Comparison of ENCODE assay signal across 22 mouse cellular contexts in genomic region chr2:54237192-54237591, GRCm38 (mm10).
DNase-seq lines count a peak whose midpoint lies in the region; ATAC-seq and TF ChIP-seq lines count a peak whose summit lies in the region.
"Had no signal": no experiment of that assay in that cellular context is flagged by ENCODE, and none has a peak within 500 bp of the region (broad histone marks: within the 10 kb centered on the region; RNA-seq: fewer than 3 reads in every experiment).

No protein-coding gene starts in this region.

- H3K27ac ChIP-seq in intestine, embryonic 14.5 days (ENCODE audit: low read depth): no peak overlapping the region
- no peak overlapping the region for H3K27ac ChIP-seq in intestine, embryonic 15.5 days
- H3K27ac ChIP-seq in intestine, postnatal 0 days (ENCODE audit: low read depth, low read length): no peak overlapping the region
- H3K27ac ChIP-seq in thymus, adult 2 months (ENCODE audit: control insufficient read depth, insufficient read depth, low read length): no peak overlapping the region
- H3K27ac ChIP-seq: embryonic facial prominence, embryonic 13.5 days; embryonic facial prominence, embryonic 15.5 days; forebrain, embryonic 10.5 days; forebrain, embryonic 12.5 days had no signal

- no peak overlapping the region for H3K4me3 ChIP-seq in intestine, embryonic 14.5 days (ENCODE audit: low read depth, low read length)
- H3K4me3 ChIP-seq in intestine, embryonic 15.5 days (replicated peaks): no peak overlapping the region
- no peak overlapping the region for H3K4me3 ChIP-seq in intestine, postnatal 0 days (ENCODE audit: low read depth, low read length)
- no peak overlapping the region for H3K4me3 ChIP-seq in thymus, adult 2 months (ENCODE audit: control insufficient read depth, insufficient read depth, low read length)
- H3K4me3 ChIP-seq: embryonic facial prominence, embryonic 13.5 days; embryonic facial prominence, embryonic 15.5 days; erythroblast, embryonic 14.5 days; forebrain, embryonic 10.5 days; forebrain, embryonic 12.5 days had no signal

- peak; percentile 94 for ATAC-seq in intestine, embryonic 14.5 days (replicated peaks; ENCODE audit: low FRiP score, low TSS enrichment, low read depth)
- ATAC-seq in intestine, embryonic 15.5 days: peak; percentile 98
- peak; percentile 98 for ATAC-seq in intestine, postnatal 0 days
- ATAC-seq: forebrain, embryonic 14.5 days had no signal

- no peak overlapping the region for H3K9ac ChIP-seq in intestine, embryonic 14.5 days (ENCODE audit: low read length)
- no peak overlapping the region for H3K9ac ChIP-seq in intestine, embryonic 15.5 days
- H3K9ac ChIP-seq in intestine, postnatal 0 days (ENCODE audit: low read depth, low read length): no peak overlapping the region
- H3K9ac ChIP-seq: embryonic facial prominence, embryonic 13.5 days; embryonic facial prominence, embryonic 15.5 days; forebrain, embryonic 12.5 days had no signal

- WGBS in intestine, embryonic 14.5 days: 46% methylated on average over 1 of the region's 1 CpGs
- 38% methylated on average over 1 of the region's 1 CpGs for WGBS in intestine, embryonic 15.5 days
- WGBS in intestine, postnatal 0 days: 41% methylated on average over 1 of the region's 1 CpGs
- 69% methylated on average over 1 of the region's 1 CpGs for WGBS in thymus, adult 2 months

- DNase-seq in intestine, embryonic 14.5 days (ENCODE audit: low spot score): no peak
- DNase-seq in spleen, postnatal 14 days (ENCODE audit: low spot score in 2 of 2): no peak
- no peak for DNase-seq in thymus, adult 2 months
- DNase-seq in layer of hippocampus, adult 9-10 months (ENCODE audit: low spot score): no peak
- DNase-seq: adrenal gland, adult 2 months; adrenal gland, postnatal 10 days; adrenal gland, postnatal 25 days; cerebellum, adult 11 months; cerebellum, adult 18-20 months; cerebellum, adult 8-10 months; cerebellum, adult 9-11 months; cerebellum, postnatal 14 days; cerebellum, postnatal 36 days; embryo, embryonic 11 days had no signal

- no peaks in the 10 kb centered on the region for H3K4me1 ChIP-seq in intestine, embryonic 14.5 days (replicated peaks; ENCODE audit: control insufficient read depth, insufficient read depth, low read length)
- no peaks in the 10 kb centered on the region for H3K4me1 ChIP-seq in intestine, embryonic 15.5 days (replicated peaks)
- no peaks in the 10 kb centered on the region for H3K4me1 ChIP-seq in intestine, postnatal 0 days (replicated peaks; ENCODE audit: control insufficient read depth, insufficient read depth, low read length)
- H3K4me1 ChIP-seq in thymus, adult 2 months (replicated peaks; ENCODE audit: control insufficient read depth, insufficient read depth, low read length): no peaks in the 10 kb centered on the region
- H3K4me1 ChIP-seq: embryonic facial prominence, embryonic 13.5 days; embryonic facial prominence, embryonic 15.5 days; forebrain, embryonic 10.5 days; forebrain, embryonic 12.5 days had no signal

- no peaks in the 10 kb centered on the region for H3K36me3 ChIP-seq in intestine, embryonic 14.5 days (ENCODE audit: control insufficient read depth, insufficient read depth, low read length)
- H3K36me3 ChIP-seq in intestine, embryonic 15.5 days: no peaks in the 10 kb centered on the region
- no peaks in the 10 kb centered on the region for H3K36me3 ChIP-seq in intestine, postnatal 0 days (ENCODE audit: control insufficient read depth, insufficient read depth)
- no peaks in the 10 kb centered on the region for H3K36me3 ChIP-seq in thymus, adult 2 months (ENCODE audit: control insufficient read depth, insufficient read depth, low read length)
- H3K36me3 ChIP-seq: embryonic facial prominence, embryonic 13.5 days; embryonic facial prominence, embryonic 15.5 days; forebrain, embryonic 10.5 days; forebrain, embryonic 12.5 days had no signal

- no peak for TF ChIP-seq POLR2A in thymus, adult 2 months (IDR thresholded peaks at IDR 0.05; ENCODE audit: control insufficient read depth, extremely low read depth, insufficient read depth, low read length, poor library complexity)

- TF ChIP-seq CTCF in intestine, postnatal 0 days (IDR thresholded peaks at IDR 0.05; ENCODE audit: low read depth): no peak
- TF ChIP-seq CTCF in thymus, adult 2 months (IDR thresholded peaks at IDR 0.05; ENCODE audit: borderline replicate concordance, control insufficient read depth, extremely low read depth, insufficient read depth, low read length, poor library complexity): no peak

- H3K27me3 ChIP-seq in intestine, embryonic 14.5 days (replicated peaks; ENCODE audit: control insufficient read depth, insufficient read depth, low read length): no peaks in the 10 kb centered on the region
- no peaks in the 10 kb centered on the region for H3K27me3 ChIP-seq in intestine, embryonic 15.5 days (replicated peaks)
- no peaks in the 10 kb centered on the region for H3K27me3 ChIP-seq in intestine, postnatal 0 days (replicated peaks; ENCODE audit: control insufficient read depth, insufficient read depth, low read length)
- no peaks in the 10 kb centered on the region for H3K27me3 ChIP-seq in thymus, adult 2 months (ENCODE audit: control insufficient read depth, insufficient read depth, low read length)
- H3K27me3 ChIP-seq: embryonic facial prominence, embryonic 13.5 days; embryonic facial prominence, embryonic 15.5 days; forebrain, embryonic 12.5 days had no signal

- no peaks in the 10 kb centered on the region for H3K9me3 ChIP-seq in intestine, embryonic 14.5 days (ENCODE audit: control insufficient read depth, low read length)
- H3K9me3 ChIP-seq in intestine, embryonic 15.5 days: no peaks in the 10 kb centered on the region
- H3K9me3 ChIP-seq in intestine, postnatal 0 days (ENCODE audit: control insufficient read depth): no peaks in the 10 kb centered on the region
- H3K9me3 ChIP-seq: embryonic facial prominence, embryonic 13.5 days; embryonic facial prominence, embryonic 15.5 days; forebrain, embryonic 10.5 days; forebrain, embryonic 12.5 days had no signal

- no peak overlapping the region for H3K4me2 ChIP-seq in intestine, embryonic 14.5 days (ENCODE audit: low read length)
- no peak overlapping the region for H3K4me2 ChIP-seq in intestine, embryonic 15.5 days (replicated peaks)
- no peak overlapping the region for H3K4me2 ChIP-seq in intestine, postnatal 0 days (replicated peaks; ENCODE audit: low read depth)
- H3K4me2 ChIP-seq: embryonic facial prominence, embryonic 13.5 days; embryonic facial prominence, embryonic 15.5 days; forebrain, embryonic 12.5 days had no signal
